Mouse (Mus musculus) MEL (cell line): ENCODE measurements around the gene Prkcz. TPM values are rescaled to one million over a fixed set of nuclear protein-coding genes. Genes with fewer than 3 reads are reported as not detected.

ENCODE experiments used
- DNase-seq: peaks from one replicate; pipeline ENCODE4 v3.0.0; 2011; ENCODE audit warnings: low read depth, low spot score
- H3K27ac ChIP-seq: 2 replicates; pipeline ENCODE4 v1.5.1; 2012; ENCODE audit warnings: low read depth, mild to moderate bottlenecking, control low read depth, low read length, moderate library complexity; ENCODE audit not compliant: control insufficient read depth
- H3K27me3 ChIP-seq, 2 experiments: fragments of 150-350 bp in 1 of 2; sonication (generic) in 1 of 2; 2 replicates each; pipeline ENCODE4 v1.6.1; 2012; ENCODE audit warnings: low read length in 2 of 2, mild to moderate bottlenecking in 2 of 2, improper control_type of control experiment in 1 of 2, moderate library complexity in 1 of 2; ENCODE audit not compliant: insufficient read depth in 2 of 2, control insufficient read depth in 1 of 2
- H3K36me3 ChIP-seq, 2 experiments: 2 replicates each; pipeline ENCODE4 v1.6.1; 2012 to 2014; ENCODE audit warnings: low read length in 2 of 2, improper control_type of control experiment in 1 of 2, inconsistent platforms in 1 of 2, mild to moderate bottlenecking in 1 of 2; ENCODE audit not compliant: insufficient read depth in 2 of 2, control insufficient read depth in 1 of 2
- H3K4me1 ChIP-seq, 2 experiments: fragments of 150-350 bp in 1 of 2; sonication (generic) in 1 of 2; 2 replicates each; pipeline ENCODE4 v1.6.1; 2012; ENCODE audit warnings: low read length in 2 of 2, improper control_type of control experiment in 1 of 2, mild to moderate bottlenecking in 1 of 2; ENCODE audit not compliant: insufficient read depth in 2 of 2, control insufficient read depth in 1 of 2
- H3K4me3 ChIP-seq, 2 experiments: fragments of 150-350 bp in 1 of 2; sonication (generic) in 1 of 2; 2 replicates each; pipeline ENCODE4 v1.5.1; 2012; ENCODE audit warnings: low read depth in 2 of 2, low read length in 2 of 2, mild to moderate bottlenecking in 2 of 2, moderate library complexity in 2 of 2, control low read depth in 1 of 2, improper control_type of control experiment in 1 of 2; ENCODE audit not compliant: control insufficient read depth in 1 of 2, insufficient read depth in 1 of 2
- H3K79me2 ChIP-seq: 2 replicates; pipeline ENCODE4 v1.6.1; 2012; ENCODE audit warnings: mild to moderate bottlenecking, low read length, moderate library complexity; ENCODE audit not compliant: control insufficient read depth, poor library complexity, insufficient read depth
- H3K9ac ChIP-seq: 2 replicates; pipeline ENCODE4 v1.6.1; 2012; ENCODE audit warnings: low read depth, mild to moderate bottlenecking, control low read depth, low read length, moderate library complexity; ENCODE audit not compliant: control insufficient read depth, poor library complexity, severe bottlenecking
- H3K9me3 ChIP-seq: fragments of 150-350 bp; sonication (generic); replicated peaks from 2 replicates; pipeline ENCODE4 v1.6.1; 2012; ENCODE audit warnings: mild to moderate bottlenecking, low read length, improper control_type of control experiment, moderate library complexity; ENCODE audit not compliant: insufficient read depth
- BHLHE40 ChIP-seq: IDR thresholded peaks from 2 replicates; pipeline ENCODE4 v1.6.1; 2012; ENCODE audit warnings: low read depth, mild to moderate bottlenecking, inconsistent platforms, low read length, improper control_type of control experiment, borderline replicate concordance
- CHD1 ChIP-seq: IDR thresholded peaks from 2 replicates; pipeline ENCODE4 v1.6.1; 2012; ENCODE audit warnings: low read depth, mild to moderate bottlenecking, inconsistent platforms, low read length, improper control_type of control experiment
- CHD2 ChIP-seq: IDR thresholded peaks from 2 replicates; pipeline ENCODE4 v1.6.1; 2011; ENCODE audit warnings: low read length, improper control_type of control experiment
- CTCF ChIP-seq, 3 experiments: IDR thresholded peaks in 2 of 3; conservative IDR thresholded peaks in 1 of 3; 2 replicates each; pipeline ENCODE4 v1.5.1; 2011 to 2012; ENCODE audit warnings: low read length in 3 of 3, low read depth in 2 of 3, mild to moderate bottlenecking in 2 of 3, improper control_type of control experiment in 1 of 3, inconsistent platforms in 1 of 3, mixed read lengths in 1 of 3, moderate library complexity in 1 of 3; ENCODE audit not compliant: control insufficient read depth in 1 of 3, insufficient read depth in 1 of 3, poor library complexity in 1 of 3, severe bottlenecking in 1 of 3
- E2F4 ChIP-seq: IDR thresholded peaks from 2 replicates; pipeline ENCODE4 v1.6.1; 2011; ENCODE audit warnings: low read depth, low read length, improper control_type of control experiment, borderline replicate concordance
- ELF1 ChIP-seq: IDR thresholded peaks from 2 replicates; pipeline ENCODE4 v1.6.1; 2014; ENCODE audit warnings: low read depth, mild to moderate bottlenecking, inconsistent platforms, low read length, improper control_type of control experiment, moderate library complexity
- GABPA ChIP-seq: IDR thresholded peaks from 2 replicates; pipeline ENCODE4 v1.6.1; 2012; ENCODE audit warnings: low read depth, mild to moderate bottlenecking, inconsistent platforms, low read length, improper control_type of control experiment, moderate library complexity
- GATA1 ChIP-seq: IDR thresholded peaks from 2 replicates; pipeline ENCODE4 v1.6.1; 2011; ENCODE audit warnings: low read depth, low read length, improper control_type of control experiment
- KAT2A ChIP-seq: conservative IDR thresholded peaks from 2 replicates; pipeline ENCODE4 v1.6.1; 2012; ENCODE audit warnings: low read depth, low read length, improper control_type of control experiment, inconsistent platforms
- MAFK ChIP-seq: IDR thresholded peaks from 2 replicates; pipeline ENCODE4 v1.6.1; 2011; ENCODE audit warnings: low read depth, mild to moderate bottlenecking, low read length, improper control_type of control experiment, borderline replicate concordance
- MAX ChIP-seq: IDR thresholded peaks from 2 replicates; pipeline ENCODE4 v1.6.1; 2011; ENCODE audit warnings: low read length, improper control_type of control experiment
- MAZ ChIP-seq: IDR thresholded peaks from 2 replicates; pipeline ENCODE4 v1.6.1; 2012; ENCODE audit warnings: low read depth, mild to moderate bottlenecking, inconsistent platforms, low read length, improper control_type of control experiment
- MXI1 ChIP-seq: IDR thresholded peaks from 2 replicates; pipeline ENCODE4 v1.6.1; 2011; ENCODE audit warnings: mild to moderate bottlenecking, low read depth, low read length, improper control_type of control experiment
- MYB ChIP-seq: IDR thresholded peaks from 2 replicates; pipeline ENCODE4 v1.6.1; 2011; ENCODE audit warnings: mild to moderate bottlenecking, low read depth, low read length, improper control_type of control experiment
- MYC ChIP-seq: IDR thresholded peaks from 2 replicates; pipeline ENCODE4 v1.6.1; 2011; ENCODE audit warnings: low read depth, mild to moderate bottlenecking, low read length, improper control_type of control experiment, moderate library complexity
- NELFE ChIP-seq: IDR thresholded peaks from 2 replicates; pipeline ENCODE4 v1.6.1; 2011; ENCODE audit warnings: low read depth, low read length, improper control_type of control experiment
- POLR2AphosphoS2 ChIP-seq: IDR thresholded peaks from 2 replicates; pipeline ENCODE4 v1.6.1; 2011; ENCODE audit warnings: low read length, improper control_type of control experiment
- RCOR1 ChIP-seq: IDR thresholded peaks from 2 replicates; pipeline ENCODE4 v1.6.1; 2012; ENCODE audit warnings: low read depth, mild to moderate bottlenecking, inconsistent platforms, low read length, improper control_type of control experiment
- SMC3 ChIP-seq: IDR thresholded peaks from 2 replicates; pipeline ENCODE4 v1.6.1; 2011; ENCODE audit warnings: low read depth, low read length, improper control_type of control experiment
- TAL1 ChIP-seq: IDR thresholded peaks from 2 replicates; pipeline ENCODE4 v1.6.1; 2012; ENCODE audit warnings: mild to moderate bottlenecking, inconsistent platforms, low read length, moderate library complexity, mixed read lengths
- TCF12 ChIP-seq: IDR thresholded peaks from 2 replicates; pipeline ENCODE4 v1.6.1; 2014; ENCODE audit warnings: low read depth, mild to moderate bottlenecking, inconsistent platforms, low read length, improper control_type of control experiment, moderate library complexity
- USF1 ChIP-seq: IDR thresholded peaks from 2 replicates; pipeline ENCODE4 v1.6.1; 2014; ENCODE audit warnings: low read depth, mild to moderate bottlenecking, inconsistent platforms, low read length, improper control_type of control experiment, moderate library complexity
- ZC3H11A ChIP-seq: IDR thresholded peaks from 2 replicates; pipeline ENCODE4 v1.6.1; 2012; ENCODE audit warnings: low read depth, mild to moderate bottlenecking, inconsistent platforms, low read length, improper control_type of control experiment
- ZKSCAN1 ChIP-seq: IDR thresholded peaks from 2 replicates; pipeline ENCODE4 v1.6.1; 2012; ENCODE audit warnings: low read depth, mild to moderate bottlenecking, inconsistent platforms, low read length, improper control_type of control experiment, moderate library complexity
- ZMIZ1 ChIP-seq: IDR thresholded peaks from 2 replicates; pipeline ENCODE4 v1.6.1; 2012; ENCODE audit warnings: low read depth, mild to moderate bottlenecking, inconsistent platforms, low read length, improper control_type of control experiment, moderate library complexity
- ZNF384 ChIP-seq: IDR thresholded peaks from 2 replicates; pipeline ENCODE4 v1.6.1; 2012; ENCODE audit warnings: low read depth, mild to moderate bottlenecking, inconsistent platforms, low read length, improper control_type of control experiment
- polyA plus RNA-seq, 2 experiments: library from polyadenylated mRNA; stranded (reverse) in 1 of 2; unstranded in 1 of 2; fragments of >175 nt in 1 of 2; fragments of >200 nt in 1 of 2; gene quantifications; 2 replicates each; pipeline versions ENCODE4 v1.2.1 to v1.2.4; 2012; ENCODE audit warnings: low replicate concordance in 2 of 2, low read depth in 1 of 2; ENCODE audit not compliant: insufficient read length in 2 of 2, insufficient read depth in 1 of 2, missing spikeins in 1 of 2
- total RNA-seq: library from RNA; depleted of rRNA; stranded (reverse); fragments of 300-350 nt; gene quantifications from 2 replicates; pipeline ENCODE4 v1.2.3, GENCODE M21; 2012

Gene Prkcz
- total and polyA plus RNA-seq, 3 experiments, result 0.12 to 0.92 TPM; not detected in 1

DNA sequence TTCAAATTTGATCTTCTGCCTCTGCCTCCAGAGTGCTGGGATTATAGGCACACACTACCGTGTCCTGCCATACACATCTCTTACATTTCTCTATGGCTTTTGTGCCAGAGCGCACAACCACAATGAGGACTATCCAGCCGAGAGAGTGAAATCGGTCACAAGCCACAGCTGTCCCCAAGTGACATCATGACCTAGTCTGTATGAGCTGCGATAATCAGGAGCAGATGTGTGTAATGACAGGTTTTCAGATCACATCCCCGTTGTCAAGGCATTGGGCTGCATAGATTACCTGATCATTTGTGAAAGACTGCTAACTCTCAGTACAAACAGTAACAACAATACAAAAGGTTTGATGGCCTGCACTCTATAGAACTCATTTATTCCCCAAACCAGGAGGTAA lies 83.2 kb downstream of the Prkcz start:
- Histone ChIP-seq H3K27ac (no peak overlapping the region), H3K9ac (no peak overlapping the region), H3K27me3 (no peaks in the 10 kb centered on the region; a peak in 1 of 4 replicates), H3K4me1 (peaks cover 0 to 16% of the 10 kb centered on the region in 2 experiments; a peak in 2 of 4 replicates), H3K4me3 (no peak overlapping the region), H3K36me3 (peaks cover 0 to 3% of the 10 kb centered on the region in 2 experiments; a peak in 2 of 4 replicates), H3K79me2 (no peaks in the 10 kb centered on the region), H3K9me3 (no peaks in the 10 kb centered on the region)
- no peak for TF ChIP-seq POLR2AphosphoS2
- no peak for TF ChIP-seq BHLHE40
- no peak for TF ChIP-seq ZKSCAN1
- no peak for TF ChIP-seq MXI1
- no peak for TF ChIP-seq NELFE
- TF ChIP-seq USF1, result no peak
- TF ChIP-seq ELF1, result no peak
- no peak for TF ChIP-seq GABPA
- no peak for TF ChIP-seq RCOR1
- no peak for TF ChIP-seq GATA1
- no peak for TF ChIP-seq CTCF (IDR thresholded peaks at IDR 0.05 in 2 of 3, conservative IDR thresholded peaks at IDR 0.05 in 1 of 3; ENCODE audit: control insufficient read depth in 1 of 3, insufficient read depth in 1 of 3, low read depth in 2 of 3, low read length in 3 of 3, poor library complexity in 1 of 3, severe bottlenecking in 1 of 3)
- TF ChIP-seq TAL1, result no peak
- TF ChIP-seq MYC, result no peak
- TF ChIP-seq TCF12, result no peak
- TF ChIP-seq MAX, result no peak
- TF ChIP-seq ZNF384, result no peak
- TF ChIP-seq MAZ, result no peak
- DNase-seq, result no peak

DNA sequence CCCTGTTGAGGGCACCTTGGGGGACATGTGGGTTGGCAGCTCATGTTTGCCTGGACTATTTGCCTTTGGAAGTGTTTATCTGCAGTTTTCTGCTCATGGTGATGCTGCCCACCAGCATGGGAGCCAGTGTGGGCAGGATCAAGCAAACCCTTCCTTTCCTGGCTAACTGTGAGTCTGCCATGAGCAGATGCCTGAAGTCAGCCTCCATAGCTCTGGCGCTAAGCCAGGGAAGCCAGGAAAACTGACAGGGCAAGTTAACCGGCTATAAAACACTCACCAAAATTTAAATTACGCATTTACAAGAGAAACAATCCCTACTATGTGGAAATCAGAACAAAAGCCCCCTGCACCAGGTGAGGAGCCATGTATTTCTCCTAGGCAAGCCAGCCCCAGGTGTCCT lies 86.3 kb downstream of the Prkcz start:
- H3K27me3 ChIP-seq, result peaks cover 0 to 1% of the 10 kb centered on the region in 2 experiments; a peak in 2 of 4 replicates
- no peaks in the 10 kb centered on the region for H3K79me2 ChIP-seq
- H3K9ac ChIP-seq, result no peak overlapping the region
- TF ChIP-seq CHD1 (no peak), E2F4 (no peak), MYB (no peak), SMC3 (no peak), GABPA (no peak), ZMIZ1 (no peak), MYC (no peak), GATA1 (no peak), TCF12 (no peak), TAL1 (no peak), KAT2A (no peak), MAFK (no peak), CHD2 (no peak), ZC3H11A (no peak), ELF1 (no peak), CTCF (IDR thresholded peaks at IDR 0.05 in 2 of 3, conservative IDR thresholded peaks at IDR 0.05 in 1 of 3; ENCODE audit: control insufficient read depth in 1 of 3, insufficient read depth in 1 of 3, low read depth in 2 of 3, low read length in 3 of 3, poor library complexity in 1 of 3, severe bottlenecking in 1 of 3) (no peak)
- H3K9me3 ChIP-seq, result no peaks in the 10 kb centered on the region
- no peak for DNase-seq
- H3K4me1 ChIP-seq, result no peaks in the 10 kb centered on the region
- no peak overlapping the region for H3K4me3 ChIP-seq
- no peaks in the 10 kb centered on the region for H3K36me3 ChIP-seq
- no peak overlapping the region for H3K27ac ChIP-seq
